Mouse (Mus musculus): ENCODE measurements around the gene Pld5. TPM values are rescaled to one million over a fixed set of nuclear protein-coding genes. Genes with fewer than 3 reads are reported as not detected.
"Not testable (repeated sequence)": the region's sequence is repeated elsewhere in the genome, so short reads cannot be mapped to it uniquely, and the experiment has no call there.

The Pld5 gene
- total RNA-seq, 2 experiments from 2014 or later: not detected

- not testable (repeated sequence) for ATAC-seq (replicated peaks; ENCODE audit: low FRiP score, poor library complexity, severe bottlenecking)
Measured at GRCm38 (mm10) chr1:175979014-175979413, 296.1 kb downstream of the Pld5 start, which contains the start of gene Rbm8a2. Rbm8a2 (minus strand) TSS chr1:175979114.

DNA sequence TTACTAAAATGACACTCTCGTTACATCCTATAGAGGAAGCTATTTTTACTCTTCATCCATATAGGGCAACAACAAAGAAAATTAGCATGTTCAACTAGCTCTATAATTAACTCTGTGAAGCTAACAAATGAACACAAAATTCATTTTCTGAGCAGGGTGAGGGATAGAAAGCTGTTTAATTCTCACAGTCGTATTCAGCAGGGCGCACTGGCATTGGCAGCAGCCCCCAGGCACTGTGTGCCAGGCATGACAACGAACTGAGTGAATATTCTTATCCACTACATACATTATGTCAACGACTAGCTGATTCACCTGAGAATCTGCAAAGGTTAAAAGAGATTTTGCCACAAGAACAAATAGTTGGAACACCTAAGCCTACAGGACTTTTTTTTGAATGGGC lies 304.4 kb downstream of the Pld5 start:
- ATAC-seq (replicated peaks; ENCODE audit: low FRiP score, poor library complexity, severe bottlenecking): no peak

DNA sequence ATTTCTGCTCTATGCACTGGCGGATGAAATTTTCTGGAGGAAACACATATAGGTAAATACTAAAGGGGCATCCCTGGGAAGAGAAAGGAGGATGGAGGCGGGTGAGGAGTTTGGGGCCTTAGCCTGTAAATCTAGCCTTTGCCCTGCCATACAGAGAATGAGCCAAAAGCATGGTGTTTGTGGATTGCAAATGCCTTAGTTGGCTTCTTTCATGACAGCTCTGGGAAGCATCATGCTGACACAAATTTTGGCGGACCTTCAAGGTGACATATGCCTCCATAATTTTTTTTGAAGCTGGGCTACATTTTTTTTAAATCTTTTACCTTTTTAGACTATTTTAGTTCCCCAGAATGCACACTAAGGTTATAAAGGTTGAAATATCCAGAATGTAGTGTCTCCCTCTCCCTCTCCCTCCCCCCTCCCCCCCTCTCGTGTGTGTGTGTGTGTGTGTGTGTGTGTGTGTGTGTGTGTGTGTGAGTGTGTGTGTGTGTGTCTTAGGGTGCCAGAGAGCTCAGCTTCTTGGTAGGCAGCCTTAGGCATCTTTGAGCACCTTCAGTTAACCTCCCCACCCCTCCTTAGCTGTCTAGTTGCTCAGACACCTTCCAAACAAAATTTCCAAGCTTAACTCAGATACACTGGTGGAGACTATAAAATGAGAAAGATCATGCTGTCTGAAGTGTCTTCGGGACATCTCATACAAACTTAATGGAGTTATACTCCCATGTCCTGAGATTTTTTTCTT lies 307.9 kb downstream of the Pld5 start:
- ATAC-seq (replicated peaks; ENCODE audit: low FRiP score, poor library complexity, severe bottlenecking): no peak

DNA sequence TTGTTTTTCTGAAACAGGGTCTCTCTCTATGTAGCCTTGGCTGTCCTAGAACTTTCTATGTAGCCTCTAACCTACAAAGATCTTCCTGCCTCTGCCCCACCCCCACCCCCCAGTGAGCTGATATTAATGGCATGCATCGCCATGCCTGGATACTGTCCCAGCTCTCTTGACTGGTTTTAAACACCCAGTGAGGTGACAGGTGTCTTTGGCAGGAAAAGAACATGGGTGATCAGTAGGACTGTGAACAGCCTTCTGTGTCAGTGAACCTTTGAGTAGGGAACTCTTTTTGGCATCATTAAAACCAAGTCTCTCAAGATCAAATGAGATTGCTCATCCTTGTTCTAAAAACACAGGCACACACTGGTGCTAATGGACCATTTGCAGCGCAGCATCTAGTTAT lies 313.3 kb downstream of the Pld5 start:
- no peak for ATAC-seq (replicated peaks; ENCODE audit: low FRiP score, poor library complexity, severe bottlenecking)

DNA sequence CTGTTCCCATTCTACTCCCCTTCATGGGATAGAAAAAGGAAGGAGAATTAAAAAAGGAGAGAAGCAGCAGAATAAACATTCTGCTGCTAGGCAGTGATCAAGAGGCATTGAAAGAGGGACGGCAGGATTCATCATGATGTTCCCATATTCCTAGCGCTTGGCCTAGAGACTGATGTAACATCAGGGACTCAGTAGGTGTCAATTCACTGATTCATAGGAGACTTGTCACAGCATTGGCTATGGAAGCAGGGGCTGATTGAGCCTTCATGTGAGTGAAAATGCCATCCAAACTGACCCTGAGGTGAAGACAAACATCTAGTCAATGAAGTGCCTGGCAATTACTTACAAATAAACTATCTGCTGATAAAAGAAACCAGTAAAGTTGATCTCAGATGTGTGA lies 324.3 kb downstream of the Pld5 start:
- no peak for ATAC-seq (replicated peaks; ENCODE audit: low FRiP score, poor library complexity, severe bottlenecking)

DNA sequence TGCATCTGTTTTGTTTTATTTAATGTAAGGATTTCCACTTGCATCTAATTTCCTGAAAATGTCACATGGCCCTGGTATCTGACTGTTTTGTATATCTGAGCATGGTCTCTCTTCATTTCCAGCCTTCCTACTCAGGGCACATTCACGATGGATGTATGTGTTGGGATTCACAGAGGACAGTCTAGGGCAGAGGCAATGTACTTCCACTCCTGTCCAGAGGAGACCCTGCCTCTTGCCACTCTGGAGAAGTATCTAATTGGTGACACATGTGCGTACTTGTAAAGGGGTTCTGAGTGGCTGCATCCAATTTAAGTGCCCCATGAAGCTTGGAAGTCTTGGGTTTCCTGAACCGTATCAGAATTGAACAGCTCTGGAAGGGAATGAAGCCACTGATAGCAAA lies 324.7 kb downstream of the Pld5 start:
- no peak for ATAC-seq (replicated peaks; ENCODE audit: low FRiP score, poor library complexity, severe bottlenecking)

- no peak for ATAC-seq (replicated peaks; ENCODE audit: low FRiP score, poor library complexity, severe bottlenecking)
Measured at GRCm38 (mm10) chr1:175946718-175947315, 328.3 kb downstream of the Pld5 start.

DNA sequence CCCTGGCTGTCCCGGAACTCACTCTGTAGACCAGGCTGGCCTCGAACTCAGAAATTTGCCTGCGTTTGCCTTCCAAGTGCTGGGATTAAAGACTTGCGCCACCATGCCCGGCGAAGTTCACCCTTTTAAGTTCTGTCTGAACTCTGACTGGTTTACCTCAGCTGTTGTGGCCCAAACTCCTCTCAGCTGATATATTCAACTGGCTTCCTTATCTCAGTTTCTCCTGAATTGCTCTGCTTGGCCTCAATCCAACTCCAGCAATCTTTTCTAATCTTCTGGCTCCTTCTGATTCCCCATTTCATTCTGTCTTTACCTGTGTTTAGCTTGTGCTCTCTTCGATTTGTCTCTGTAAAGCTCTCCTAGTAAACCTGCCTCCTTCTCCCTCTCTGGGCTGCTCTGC lies 331.9 kb downstream of the Pld5 start:
- no peak for ATAC-seq (replicated peaks; ENCODE audit: low FRiP score, poor library complexity, severe bottlenecking)

GRCm38 (mm10) chr1:175938731-175939130 lies 336.4 kb downstream of the Pld5 start:
- ATAC-seq (replicated peaks; ENCODE audit: low FRiP score, poor library complexity, severe bottlenecking): no peak

DNA sequence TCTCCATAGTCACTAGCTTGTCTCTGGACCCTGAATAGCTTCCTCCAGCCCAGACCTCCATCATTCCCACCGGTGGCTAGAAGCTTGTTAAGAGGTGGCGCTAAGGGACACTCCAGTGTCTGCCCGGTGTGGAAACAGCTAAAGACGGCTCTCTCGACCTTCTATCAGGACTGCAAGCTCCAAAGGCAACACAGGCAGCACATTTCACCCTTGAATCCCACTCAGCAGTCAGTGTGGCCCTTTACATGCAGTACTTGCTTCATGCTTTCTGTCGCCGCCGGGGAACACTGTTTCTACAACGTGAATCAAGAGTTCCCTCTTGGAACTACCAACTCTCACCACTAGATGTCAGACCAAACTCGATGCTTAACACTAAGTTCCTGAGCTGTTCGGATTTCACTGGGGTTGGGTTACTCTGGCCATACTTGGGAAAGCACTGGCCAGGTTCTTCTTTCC lies 338.8 kb downstream of the Pld5 start:
- peak; percentile 52; the same call in 1 of the 2 replicates for ATAC-seq (replicated peaks; ENCODE audit: low FRiP score, poor library complexity, severe bottlenecking)

GRCm38 (mm10) chr1:175931391-175931790 lies 343.7 kb downstream of the Pld5 start:
- ATAC-seq (replicated peaks; ENCODE audit: low FRiP score, poor library complexity, severe bottlenecking): no peak

- peak; percentile 86 for ATAC-seq (replicated peaks; ENCODE audit: low FRiP score, poor library complexity, severe bottlenecking)
Measured at GRCm38 (mm10) chr1:175923848-175924787, 351.0 kb downstream of the Pld5 start.

DNA sequence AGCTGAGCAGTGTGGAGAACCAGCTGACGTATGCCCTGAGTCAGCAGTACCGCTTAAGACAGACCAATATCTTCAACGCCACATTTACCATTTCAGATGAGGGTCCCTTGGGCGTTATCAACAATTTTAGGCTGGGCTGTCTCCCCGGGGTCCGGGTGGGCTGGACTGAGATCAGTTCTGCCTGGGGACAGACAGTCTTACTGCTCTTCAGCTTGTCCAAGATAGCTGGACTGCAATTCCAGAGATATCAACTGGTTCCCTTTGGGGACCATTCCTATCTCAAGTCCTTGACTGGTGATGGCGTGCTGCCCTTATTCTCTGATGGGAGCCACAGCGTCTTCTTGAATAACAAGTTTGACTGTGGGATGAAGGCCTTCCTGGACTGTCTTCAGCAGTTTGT lies 354.0 kb downstream of the Pld5 start:
- no peak for ATAC-seq (replicated peaks; ENCODE audit: low FRiP score, poor library complexity, severe bottlenecking)

- ATAC-seq (replicated peaks; ENCODE audit: low FRiP score, poor library complexity, severe bottlenecking): no peak
Measured at GRCm38 (mm10) chr1:175920029-175920428, 355.1 kb downstream of the Pld5 start, which contains the start of gene Gm38100. Gm38100 (plus strand) TSS chr1:175920329.

DNA sequence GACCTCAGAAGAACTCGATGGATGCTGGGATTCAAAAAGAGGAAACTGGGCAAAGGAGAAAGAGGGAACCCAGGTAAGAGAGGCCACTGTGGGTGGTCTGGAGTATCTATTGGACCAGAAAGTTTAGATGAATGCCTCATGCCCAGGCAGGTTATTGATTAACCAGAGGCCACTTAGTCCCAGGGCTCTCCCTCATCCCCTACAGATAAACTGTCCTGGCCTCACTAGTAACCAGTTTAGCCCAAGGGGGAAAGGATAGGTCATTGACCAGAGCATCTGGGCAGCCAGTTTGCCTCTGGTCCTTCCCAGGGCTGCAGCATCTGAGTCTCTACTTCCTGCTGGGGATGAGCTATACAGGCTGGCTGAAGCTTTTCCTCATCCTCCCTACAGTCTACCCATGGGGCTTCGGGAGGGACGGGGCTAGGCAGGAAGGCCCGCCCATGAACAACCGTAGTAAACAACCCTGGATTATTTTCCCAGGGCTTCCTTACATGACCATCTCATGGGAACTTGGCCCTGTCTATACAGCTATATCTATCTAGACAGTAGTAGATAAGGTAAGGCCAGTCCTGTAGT lies 361.3 kb downstream of the Pld5 start:
- ATAC-seq (replicated peaks; ENCODE audit: low FRiP score, poor library complexity, severe bottlenecking): no peak

Measured in erythroblast, adult 5-6 weeks (primary cell).